Mouse (Mus musculus) megakaryocyte, embryonic 14.5 days (primary cell): ENCODE measurements around the gene Atrn.

Experiments
- FLI1 ChIP-seq: IDR thresholded peaks from 2 replicates; pipeline ENCODE4 v1.6.1; 2012; ENCODE audit warnings: low read length, inconsistent platforms, mixed read lengths
- GATA1 ChIP-seq: IDR thresholded peaks from 3 replicates; pipeline ENCODE4 v1.6.1; 2012; ENCODE audit warnings: mixed read lengths, low read length, inconsistent platforms, borderline replicate concordance

- TF ChIP-seq FLI1 (no peak), GATA1 (no peak)
Measured at GRCm38 (mm10) chr2:131054646-131055264, 148.5 kb downstream of the Atrn start.
